Mouse (Mus musculus) activated CD4-positive, CD25-positive, alpha-beta regulatory T cell, adult 4 months (primary cell): ENCODE data around the gene Psmb5. TPM values are rescaled to one million over a fixed set of nuclear protein-coding genes. Genes with fewer than 3 reads are reported as not detected.

Source experiments
- ATAC-seq: one replicate; pipeline ENCODE4 v1.8.0; 2017
- polyA plus RNA-seq, 2 experiments: library from polyadenylated mRNA; unstranded; fragments of 100-300 nt; shearing (Covaris generic); gene quantifications; one replicate each; pipeline ENCODE4 v1.2.1; 2017

Gene Psmb5
- 100 to 1,000 TPM; 178 to 210 TPM for polyA plus RNA-seq

DNA sequence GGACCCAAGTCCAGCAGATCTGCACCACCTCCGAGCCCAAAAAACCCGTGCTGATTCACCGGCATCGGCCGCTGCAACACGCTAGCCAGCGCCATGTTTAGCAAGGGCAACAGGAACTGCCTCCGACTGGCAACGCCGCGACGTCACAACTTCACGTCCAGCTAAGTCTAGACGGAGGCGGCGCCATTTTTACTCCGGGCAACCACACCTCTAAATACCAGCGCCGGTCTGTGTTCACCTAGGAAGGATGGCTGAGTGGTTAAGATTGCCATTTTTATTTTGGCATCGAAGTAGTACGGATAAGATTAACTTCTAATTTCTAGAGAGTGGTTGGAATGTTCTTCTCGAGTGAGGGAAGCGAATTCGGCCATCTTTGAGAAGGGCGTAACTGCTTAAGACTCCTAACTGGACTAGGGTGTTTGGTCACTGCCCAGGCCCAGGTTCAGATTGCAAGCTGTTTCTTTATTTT is at the start of gene Psmb5:
Gene Psmb5, minus strand, starts transcription at position 126 of the 469 bp plus-strand sequence.
- ATAC-seq: peak; percentile 98

DNA sequence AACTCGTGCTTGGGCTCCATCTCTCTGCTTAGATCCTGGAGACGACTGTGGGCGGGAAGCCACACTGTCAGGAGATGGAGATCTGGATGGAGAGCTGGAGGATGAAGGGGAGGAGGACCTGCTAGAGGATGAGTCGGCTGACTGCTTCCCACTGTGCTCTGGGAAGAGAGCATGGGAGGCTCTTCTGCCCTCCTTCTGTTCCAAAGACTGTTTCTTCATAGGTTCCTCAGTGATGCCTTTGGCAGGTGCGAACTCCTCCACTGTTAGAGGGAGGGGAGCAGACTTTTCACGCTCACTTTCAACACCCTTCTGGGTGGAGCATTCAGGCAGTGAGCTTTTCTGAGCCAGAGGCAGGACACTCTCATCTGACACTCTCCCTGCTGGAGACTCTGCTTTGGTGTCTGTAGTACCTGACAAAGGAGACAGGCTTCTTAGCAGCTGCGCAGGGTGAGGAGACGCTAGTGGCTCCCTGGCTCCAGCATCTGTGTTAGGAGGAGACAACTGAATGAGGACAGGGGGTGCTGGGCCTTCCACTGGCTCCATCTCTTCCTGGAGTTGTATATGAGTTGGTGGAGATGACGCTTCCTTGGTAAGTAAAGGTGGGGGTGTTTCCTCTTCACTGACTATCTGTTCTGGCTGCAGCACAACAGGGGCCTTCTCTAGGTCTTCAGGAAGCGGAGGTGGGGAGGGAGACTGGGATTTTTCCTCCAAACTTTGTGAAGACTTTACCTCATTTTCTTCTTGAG is 46.8 kb upstream of the Psmb5 start:
- no peak for ATAC-seq

DNA sequence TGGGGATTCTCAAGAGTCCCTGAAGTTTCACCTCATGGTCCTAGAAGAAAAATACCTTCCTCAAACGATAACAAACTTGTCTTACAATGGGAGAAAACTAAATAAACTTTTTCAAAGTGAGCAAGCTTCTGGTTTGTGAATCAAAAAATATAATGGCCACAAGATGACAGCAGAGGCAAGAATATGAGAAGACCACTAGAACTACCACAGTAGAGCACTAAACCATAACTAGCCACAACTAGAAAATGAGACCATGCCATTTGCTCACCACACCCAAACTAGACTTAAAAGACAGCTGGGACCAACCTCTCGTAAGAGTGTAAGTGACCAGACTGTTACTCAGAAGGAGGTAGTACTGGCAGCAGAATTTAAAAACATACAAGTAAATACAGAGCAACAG is 42.2 kb upstream of the Psmb5 start:
- ATAC-seq: no peak

DNA sequence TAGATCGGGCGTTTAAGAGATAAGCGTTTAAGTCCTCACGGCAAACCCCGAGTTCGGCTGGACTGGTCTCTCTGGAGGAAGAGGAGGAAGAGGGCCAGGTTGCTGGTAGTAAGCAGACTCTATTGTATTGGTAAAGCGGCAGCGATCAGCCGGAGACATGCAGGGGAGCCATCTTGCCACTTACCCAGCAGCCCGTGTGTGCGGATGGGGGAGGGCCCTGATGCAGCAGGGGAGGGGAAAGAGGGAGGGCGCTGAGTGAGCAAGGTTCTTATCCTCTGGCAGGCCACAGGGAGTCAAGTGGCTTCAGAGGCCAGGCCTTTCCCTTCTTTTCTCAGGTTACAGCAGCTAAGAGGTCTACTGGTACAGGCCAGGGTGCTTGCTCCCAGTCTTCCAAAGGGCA is 35.7 kb upstream of the Psmb5 start:
- ATAC-seq: peak; percentile 83

DNA sequence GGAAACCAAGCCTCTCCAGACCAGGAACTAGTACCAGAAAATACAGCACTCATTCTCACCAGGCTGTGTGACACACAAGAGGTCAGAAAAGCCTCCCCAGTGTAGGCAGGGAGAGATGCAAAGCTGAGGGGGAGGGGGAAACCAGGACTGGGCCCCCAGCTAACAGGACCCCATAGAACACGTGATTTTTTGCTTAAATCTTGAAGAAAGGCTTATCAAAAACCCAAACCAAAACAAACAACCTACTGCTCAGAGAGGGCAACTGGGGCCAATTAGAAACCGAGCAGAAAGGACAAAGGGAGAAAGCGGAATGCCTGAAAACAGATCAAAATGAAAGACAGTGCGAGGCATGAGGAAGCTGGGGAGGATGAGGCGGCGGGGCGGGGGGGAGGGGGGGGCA is 35.0 kb upstream of the Psmb5 start:
- no peak for ATAC-seq

DNA sequence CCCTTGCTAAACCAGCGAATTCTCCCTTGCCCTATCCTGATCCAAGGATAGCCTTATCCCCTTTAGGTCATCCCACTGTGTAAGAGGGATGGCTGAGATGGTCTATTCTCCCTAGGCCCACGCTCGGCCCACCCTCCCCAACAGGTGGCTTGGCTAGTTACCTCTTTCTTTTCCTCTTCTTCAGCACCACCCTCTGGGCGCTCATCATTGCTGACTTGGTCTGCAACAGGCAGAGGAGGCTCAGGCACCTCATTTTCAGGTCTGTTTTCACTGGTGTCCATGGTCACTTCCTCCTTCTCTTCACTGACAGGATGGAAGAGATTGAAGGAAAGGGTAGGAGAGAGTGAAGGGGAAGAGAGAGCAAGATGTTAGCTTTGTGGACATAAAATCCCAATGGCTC is 33.7 kb upstream of the Psmb5 start:
- no peak for ATAC-seq

DNA sequence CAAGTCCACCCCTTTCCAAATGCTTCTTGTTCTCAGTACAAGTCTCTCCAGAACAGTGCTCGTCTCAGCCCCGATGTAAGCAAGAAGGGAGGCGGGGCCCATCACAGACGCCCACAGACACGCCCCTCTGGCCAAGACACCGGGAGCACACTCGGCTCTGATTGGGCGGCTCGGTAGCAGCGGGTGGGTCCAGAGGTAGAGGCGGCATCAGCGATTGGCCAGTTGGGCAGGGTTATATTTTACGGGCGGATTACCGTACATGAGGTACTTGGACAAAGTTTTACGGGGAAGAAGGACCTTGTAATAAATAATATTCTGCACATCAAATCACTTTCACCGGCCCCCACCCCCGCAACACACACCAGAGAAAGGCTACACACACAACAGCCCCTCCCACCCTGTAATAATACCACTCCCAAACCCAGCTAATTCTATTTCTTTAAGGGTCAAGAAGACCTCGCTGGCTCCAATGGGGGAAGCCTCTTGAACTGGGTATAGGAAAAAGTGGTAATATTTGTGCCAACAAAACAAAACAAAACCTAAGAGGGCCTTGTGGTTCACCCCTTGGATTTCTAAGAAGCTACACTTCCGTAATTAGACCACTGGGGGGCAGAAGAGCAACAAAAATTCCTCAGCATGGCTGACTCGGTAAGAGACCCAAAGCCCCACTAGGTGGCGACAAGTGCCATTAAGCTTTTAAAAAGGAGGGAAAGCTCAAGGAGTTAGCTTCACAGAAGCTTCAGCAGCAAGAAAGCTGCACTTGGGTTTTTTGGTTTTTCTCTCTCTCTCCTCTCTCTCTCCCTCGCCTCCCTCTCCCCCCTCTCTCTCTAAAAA is 33.0 kb upstream of the Psmb5 start:
- peak; percentile 74 for ATAC-seq

DNA sequence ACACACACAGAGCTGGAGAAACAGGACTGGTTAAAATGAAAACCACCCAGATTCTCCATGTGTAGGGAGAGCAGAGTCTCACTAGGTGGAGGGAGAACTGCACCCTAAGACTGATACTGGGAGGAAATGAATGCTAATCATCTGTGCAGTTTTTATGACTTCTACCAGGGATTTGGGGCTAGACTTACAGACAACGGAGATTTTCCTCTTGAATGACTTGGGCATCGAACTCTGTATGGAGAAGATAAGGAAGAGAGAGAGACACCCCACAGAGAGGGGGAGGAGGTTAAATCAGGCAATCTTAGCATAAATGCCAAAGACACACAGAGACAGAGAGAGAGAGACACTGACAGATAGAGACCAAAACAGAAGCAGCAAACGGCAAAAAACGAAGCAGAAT is 30.1 kb upstream of the Psmb5 start:
- ATAC-seq: no peak

DNA sequence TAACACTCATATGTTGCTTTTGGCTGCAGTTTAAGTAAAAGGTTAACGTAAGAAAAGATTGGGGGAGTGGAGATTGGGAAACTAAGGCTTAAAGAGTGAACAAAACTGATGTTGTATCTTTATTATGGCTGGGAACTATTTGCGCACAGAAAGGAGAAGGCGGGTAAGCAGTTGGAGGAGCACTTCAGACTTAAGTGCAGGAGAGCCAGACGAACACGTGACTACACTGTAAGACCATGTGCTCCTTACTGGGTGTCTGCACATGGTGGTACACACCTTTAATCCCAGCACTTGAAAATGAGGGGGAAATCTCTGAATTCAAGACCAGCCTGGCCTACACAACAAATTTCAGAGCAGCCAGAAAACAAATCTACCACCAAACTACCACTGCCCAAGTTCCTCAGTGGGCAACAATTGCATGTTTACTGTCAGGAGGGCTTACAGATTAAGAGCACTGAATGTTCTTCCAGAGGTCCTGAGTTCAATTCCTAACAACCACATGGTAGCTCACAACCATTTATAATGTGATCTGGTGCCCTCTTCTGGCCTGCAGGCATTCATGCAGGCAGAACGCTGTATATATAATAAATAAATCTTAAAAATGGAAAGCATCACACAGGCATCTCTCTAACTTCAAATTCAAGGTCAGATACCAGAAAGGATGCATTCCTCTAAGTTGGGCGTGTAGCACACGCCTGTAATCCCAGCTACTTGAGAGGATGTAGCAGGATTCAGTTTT is 29.2 kb upstream of the Psmb5 start:
- no peak for ATAC-seq

DNA sequence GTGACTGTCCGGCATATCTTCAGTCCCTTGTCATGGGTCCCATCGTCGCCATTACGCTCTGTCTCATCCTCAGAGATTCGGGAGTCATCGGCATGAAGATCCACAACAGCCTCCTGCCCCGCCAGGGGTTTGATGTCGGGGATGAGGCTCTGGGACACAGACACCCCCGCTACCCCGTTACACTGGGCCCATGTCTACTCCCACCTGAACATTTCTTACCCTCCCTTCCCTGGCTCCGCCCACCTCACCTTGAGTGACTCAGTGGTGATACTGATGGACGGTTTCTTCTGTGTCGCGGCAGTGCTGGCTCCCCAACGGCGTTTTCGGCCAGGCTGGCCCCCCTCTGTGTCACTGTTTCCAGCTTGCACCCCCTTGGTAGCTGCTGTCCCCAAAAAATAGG is 28.6 kb upstream of the Psmb5 start:
- ATAC-seq: no peak

DNA sequence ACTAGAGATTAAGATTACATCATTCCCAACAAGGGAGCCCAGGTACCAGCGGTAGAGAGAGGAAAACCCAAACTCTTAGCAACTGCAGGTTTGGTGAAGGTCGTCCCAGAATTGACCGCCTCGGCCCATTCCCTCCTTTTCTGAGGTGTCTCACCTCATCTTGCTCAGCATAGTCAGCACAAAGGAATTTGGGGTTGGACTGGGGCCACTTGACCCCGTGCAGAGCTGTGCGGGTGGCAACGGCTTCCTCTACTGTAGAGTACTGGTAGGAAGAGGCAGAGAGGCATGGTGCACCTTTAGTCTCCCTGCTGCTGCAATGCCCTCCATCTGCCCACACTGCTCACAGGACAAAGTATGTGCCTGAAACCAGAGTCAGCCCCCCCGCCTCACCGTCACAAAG is 26.5 kb upstream of the Psmb5 start:
- no peak for ATAC-seq

DNA sequence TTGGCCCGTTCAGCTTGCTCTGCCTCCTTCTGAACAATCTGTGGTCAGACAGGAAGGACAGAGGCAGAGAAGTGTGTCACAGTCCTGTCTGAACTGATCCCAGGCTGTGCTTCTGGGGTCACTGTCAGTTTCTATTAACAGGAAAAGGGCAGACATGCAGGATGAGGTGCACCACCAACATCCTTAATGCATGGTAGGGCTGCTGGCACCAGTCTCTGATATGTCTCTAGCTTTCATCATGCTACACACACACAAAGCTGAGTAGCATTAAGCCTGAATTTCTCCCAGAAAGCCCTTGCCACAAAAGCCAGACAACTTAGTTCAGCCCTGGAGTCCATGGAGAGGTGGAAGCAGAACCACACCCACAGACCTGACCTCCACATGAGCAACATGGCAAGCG is 25.2 kb upstream of the Psmb5 start:
- ATAC-seq: no peak

DNA sequence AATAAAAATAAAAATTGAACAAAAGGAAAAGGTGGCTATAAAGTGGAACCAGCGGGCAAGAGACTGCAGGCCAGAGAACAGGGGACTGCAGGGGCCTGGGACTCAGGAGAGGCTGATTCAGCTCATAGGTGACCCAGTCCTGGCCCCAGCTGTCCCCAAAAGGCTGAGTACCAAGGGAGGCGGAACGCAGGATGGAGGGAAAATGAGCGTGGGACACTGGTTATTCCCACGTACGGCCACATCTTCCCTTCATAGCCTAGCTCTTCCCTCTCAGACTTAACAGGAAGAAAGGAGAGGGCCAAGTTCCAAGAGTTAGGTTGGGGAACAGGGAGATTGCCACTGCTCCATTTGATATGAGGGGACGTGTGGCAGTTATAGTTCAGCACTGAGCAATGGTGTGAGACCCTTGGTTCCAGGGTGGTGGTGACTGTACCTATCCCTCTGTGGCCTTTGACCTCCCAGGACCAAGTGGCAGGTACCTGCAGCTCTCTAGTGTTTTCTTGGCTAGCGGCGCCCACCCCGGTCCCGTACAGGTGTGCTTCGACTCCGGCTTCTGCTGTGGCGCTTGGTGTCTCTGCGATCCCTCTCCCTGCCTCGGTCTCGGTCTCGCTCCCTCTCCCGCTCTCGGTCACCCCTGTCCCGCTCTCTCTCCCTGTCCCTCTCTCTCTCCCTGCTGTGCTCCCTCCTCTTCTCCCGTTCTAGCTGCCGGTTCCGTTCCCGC is 24.6 kb upstream of the Psmb5 start:
- ATAC-seq: no peak

DNA sequence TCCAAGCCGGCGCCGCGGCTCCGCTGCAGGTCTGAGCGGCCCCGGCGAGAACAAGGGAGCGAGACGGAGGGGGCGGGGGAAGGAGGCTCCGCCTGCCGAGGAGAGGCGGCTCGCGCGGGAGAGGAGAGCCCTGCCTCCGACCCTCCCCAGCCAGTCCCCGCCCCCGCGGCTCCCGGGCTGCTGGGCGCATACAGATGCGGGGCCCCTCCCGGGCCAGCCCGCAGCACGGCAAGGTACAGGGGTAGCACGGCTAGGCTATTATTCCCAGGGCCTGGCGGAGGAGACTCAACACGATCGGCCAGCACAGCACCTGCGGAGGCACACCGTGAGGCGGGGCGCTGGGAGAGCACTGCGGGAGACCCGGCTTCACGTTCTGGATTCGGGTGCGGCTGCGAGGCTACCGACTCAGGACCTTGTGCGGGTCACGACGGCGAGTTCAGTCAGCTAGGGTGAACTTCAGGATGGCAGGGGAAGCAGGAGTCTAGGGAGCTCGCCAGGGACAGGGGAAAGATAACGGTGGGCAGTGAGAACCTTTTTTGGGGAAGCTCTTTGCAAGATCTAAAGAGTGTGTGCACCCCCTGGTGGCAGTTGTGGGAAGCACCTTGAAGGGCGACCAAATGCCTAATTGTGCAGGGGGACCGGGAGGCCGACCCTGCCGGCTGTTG is 23.6 kb upstream of the Psmb5 start, which contains the start of gene Cdh24:
Gene Cdh24, minus strand, starts transcription at position 60 of the 665 bp plus-strand sequence.
- ATAC-seq: peak; percentile 90

DNA sequence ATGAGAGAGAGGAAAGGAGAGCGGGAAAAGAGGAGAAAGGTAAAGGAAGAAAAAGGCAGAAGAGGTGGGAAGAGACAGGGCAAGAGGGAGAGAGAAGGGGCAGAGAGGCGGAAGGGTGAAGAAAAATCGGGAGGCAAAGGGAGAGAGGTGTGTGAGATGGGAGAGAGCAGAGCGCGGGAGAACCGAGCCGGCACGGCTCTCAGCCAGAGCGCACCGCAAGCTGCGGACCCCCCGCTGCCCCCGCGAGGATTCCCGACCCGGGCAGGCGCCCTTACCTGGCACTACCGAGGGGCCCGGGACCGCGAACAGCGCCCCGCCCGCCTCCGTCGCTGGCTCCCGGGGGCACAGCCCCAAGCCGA is 23.1 kb upstream of the Psmb5 start, which contains the start of gene Gm17606:
Gene Gm17606, plus strand, starts transcription at position 7 of the 359 bp plus-strand sequence.
- ATAC-seq: no peak

DNA sequence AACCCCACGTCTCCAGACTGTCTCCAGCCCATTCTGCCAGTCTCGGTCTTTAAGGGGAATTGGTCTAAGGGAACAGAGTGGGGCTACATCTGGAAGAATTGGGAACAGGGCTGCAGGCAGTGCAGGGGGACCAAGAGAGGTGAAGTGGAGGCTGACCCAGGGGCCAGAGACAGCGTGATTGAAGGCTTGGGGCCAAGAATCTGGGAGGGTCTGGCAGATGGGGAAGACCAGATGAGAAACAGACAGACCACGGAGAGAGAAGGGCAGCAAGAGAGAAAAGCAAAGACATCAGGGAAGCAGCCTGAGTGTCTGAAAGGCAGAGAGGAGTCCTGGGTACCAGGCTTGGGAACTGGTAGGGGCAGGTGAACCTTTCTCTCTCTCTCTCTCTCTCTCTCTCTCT is 22.3 kb upstream of the Psmb5 start:
- no peak for ATAC-seq

DNA sequence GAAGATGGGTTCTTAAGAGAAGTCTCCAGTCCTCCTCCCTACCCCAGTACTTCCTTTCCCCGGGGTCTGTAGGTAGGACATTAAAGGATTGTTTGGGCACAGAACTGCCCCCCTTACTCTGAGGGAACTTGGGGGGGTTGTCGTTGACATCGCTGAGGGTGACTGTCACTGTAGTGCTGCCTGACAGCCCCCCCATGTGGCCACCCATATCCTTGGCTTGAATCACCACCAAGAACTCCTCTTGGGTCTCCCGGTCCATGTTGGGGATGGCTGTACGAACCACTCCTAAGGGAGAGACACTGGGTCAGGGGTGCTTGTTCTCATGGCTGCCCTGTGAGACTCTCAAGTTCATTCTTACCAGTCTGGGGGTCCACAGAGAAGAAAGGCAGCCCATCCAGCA is 20.4 kb upstream of the Psmb5 start:
- ATAC-seq: no peak

DNA sequence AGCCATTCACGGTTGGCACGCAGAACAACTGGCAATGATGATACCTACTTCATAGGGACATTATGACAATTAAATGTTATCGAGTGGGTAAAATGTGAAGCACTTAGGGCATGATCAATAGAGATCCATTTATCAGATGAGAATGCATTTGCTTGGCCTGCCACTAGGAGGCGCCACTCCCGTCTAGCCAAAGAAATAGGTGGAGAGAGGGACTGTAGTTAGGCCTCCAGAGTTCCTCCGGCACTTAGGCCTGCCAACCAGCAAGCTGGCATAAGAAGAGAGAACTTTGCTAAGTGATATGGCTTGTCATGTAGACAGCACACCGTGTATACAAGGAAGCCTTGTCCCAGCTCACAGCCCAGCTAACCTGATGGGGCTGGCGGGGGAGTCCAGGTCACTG is 19.1 kb upstream of the Psmb5 start:
- ATAC-seq: no peak

DNA sequence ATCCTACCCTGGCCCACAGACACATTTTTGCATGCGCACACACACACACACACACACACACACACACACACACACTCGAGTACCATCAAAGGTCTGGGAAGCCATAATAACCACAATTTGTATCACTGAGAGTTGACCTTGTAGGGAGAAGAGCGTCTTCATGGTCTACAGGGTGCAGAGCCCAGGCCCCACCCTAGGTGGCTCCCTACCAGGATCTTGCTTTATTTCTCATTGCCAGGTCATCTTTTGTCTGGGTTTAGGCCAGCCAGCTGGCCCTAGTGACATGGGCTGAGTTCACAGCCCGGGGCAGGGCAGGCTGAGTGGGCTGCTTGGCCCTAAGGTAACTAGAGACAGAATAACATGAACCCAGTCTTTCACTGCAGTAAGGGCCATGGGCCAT is 16.4 kb upstream of the Psmb5 start:
- ATAC-seq: no peak

DNA sequence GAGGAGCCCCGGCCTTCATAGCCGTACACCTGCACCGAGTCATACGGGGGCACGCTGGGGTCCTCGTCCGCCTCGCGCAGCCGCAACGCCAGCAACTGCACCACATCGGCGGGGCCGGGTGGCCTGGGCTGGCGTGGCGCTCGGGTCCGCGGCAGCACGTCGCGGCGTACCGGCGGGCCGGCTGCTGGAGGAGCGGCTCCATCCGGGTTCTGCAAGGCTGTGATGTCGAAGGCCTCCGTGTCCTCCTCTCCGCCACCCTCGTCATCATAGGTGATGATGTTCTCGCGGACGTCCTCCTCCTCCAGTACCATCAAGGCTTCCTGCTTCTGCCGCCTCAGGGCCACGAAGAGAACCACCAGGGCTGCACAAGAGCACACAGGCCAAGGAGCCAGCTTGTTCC is 14.4 kb upstream of the Psmb5 start:
- ATAC-seq: no peak

DNA sequence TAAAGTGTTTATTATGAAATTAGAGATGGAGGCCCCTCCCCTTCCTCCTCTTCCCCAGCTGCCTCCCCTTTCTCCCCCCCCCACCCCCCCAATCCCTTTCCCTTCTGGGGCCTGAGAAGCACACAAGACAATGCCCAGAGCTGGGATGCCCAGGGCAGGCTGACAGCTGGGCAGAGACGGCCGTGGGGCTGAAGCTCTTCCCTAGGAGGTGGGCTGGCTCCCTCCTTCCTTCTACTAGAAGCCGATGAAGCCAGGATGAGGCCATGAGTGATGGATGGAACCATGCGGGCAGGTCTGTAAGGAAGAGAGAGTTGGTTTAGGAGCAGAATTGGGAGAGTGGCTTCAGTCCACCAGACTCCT is 13.4 kb upstream of the Psmb5 start:
- no peak for ATAC-seq
